20 mouse cellular contexts compared by ENCODE assay signal in the genomic region with DNA sequence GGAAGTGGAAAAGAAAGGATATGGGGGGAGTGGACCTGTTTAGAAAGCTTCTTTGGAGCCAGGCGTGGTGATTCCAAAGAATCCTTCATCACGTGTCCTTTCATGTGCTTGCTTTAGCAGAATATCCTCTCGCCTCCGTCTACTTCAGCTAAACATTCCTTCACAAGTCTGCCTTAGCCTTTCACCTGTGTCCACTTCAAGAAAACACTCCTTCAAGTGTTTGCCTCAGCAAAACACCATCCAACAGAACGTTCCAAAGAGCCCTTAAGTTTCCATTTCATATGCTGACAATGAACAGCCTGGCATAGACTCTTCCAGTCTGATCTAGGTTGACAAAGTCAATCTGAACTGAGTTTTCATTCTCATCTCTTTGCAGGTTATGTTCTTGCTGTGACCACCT. TPM values are rescaled to one million over a fixed set of nuclear protein-coding genes. Genes with fewer than 3 reads are reported as not detected.
"Had no signal": no experiment of that assay in that cellular context is flagged by ENCODE, and none has a peak within 500 bp of the region (broad histone marks: within the 10 kb centered on the region; RNA-seq: fewer than 3 reads in every experiment).

No protein-coding gene starts in this region.

- H3K27ac ChIP-seq: limb, embryonic 15.5 days; liver, embryonic 12.5 days; liver, embryonic 14.5 days; macrophage; midbrain, embryonic 13.5 days; midbrain, embryonic 15.5 days; neural tube, embryonic 13.5 days; neural tube, embryonic 15.5 days had no signal

- ATAC-seq: liver, embryonic 12.5 days; midbrain, embryonic 13.5 days; midbrain, embryonic 15.5 days had no signal

- H3K9ac ChIP-seq: limb, embryonic 15.5 days; liver, embryonic 12.5 days; liver, embryonic 14.5 days; midbrain, embryonic 13.5 days; midbrain, embryonic 15.5 days; neural tube, embryonic 13.5 days; neural tube, embryonic 15.5 days had no signal

- DNase-seq: retina, postnatal 1 day; right cerebral cortex, adult 18-20 months; right cerebral cortex, postnatal 25 days; right cerebral cortex, postnatal 4 days; spleen, adult 18-20 months; thymus, adult 18-20 months; thymus, postnatal 14 days; thymus, postnatal 36 days had no signal

- H3K4me3 ChIP-seq: limb, embryonic 15.5 days; liver, embryonic 12.5 days; megakaryocyte, embryonic 14.5 days; midbrain, embryonic 13.5 days; midbrain, embryonic 15.5 days; neural tube, embryonic 13.5 days; neural tube, embryonic 15.5 days had no signal

- H3K9me3 ChIP-seq: limb, embryonic 15.5 days; liver, embryonic 12.5 days; midbrain, embryonic 13.5 days; midbrain, embryonic 15.5 days; neural tube, embryonic 13.5 days; neural tube, embryonic 15.5 days had no signal

- H3K36me3 ChIP-seq: midbrain, embryonic 13.5 days; midbrain, embryonic 15.5 days; neural tube, embryonic 13.5 days; neural tube, embryonic 15.5 days had no signal

- H3K27me3 ChIP-seq: limb, embryonic 15.5 days; liver, embryonic 12.5 days; megakaryocyte, embryonic 14.5 days; midbrain, embryonic 15.5 days; neural tube, embryonic 13.5 days; neural tube, embryonic 15.5 days had no signal

- H3K4me2 ChIP-seq: limb, embryonic 15.5 days; liver, embryonic 12.5 days; midbrain, embryonic 11.5 days; midbrain, embryonic 13.5 days; midbrain, embryonic 15.5 days; neural tube, embryonic 13.5 days; neural tube, embryonic 15.5 days had no signal

RNA-seq across cellular contexts. Expression of a gene that starts 43.2 kb away (rescaled TPM):
- total RNA-seq: monocyte, adult 5-6 weeks had no signal
- polyA plus RNA-seq: macrophage had no signal

RNA-seq across cellular contexts. Expression of a gene that starts 48.5 kb away (rescaled TPM):
- total RNA-seq: midbrain, postnatal 0 days; monocyte, adult 5-6 weeks had no signal
